Mouse (Mus musculus): Measurements from ENCODE around the gene Tmtc2.

- TF ChIP-seq POLR2A (IDR thresholded peaks at IDR 0.05; ENCODE audit: control insufficient read depth, extremely low read depth, insufficient read depth, low read length, poor library complexity) (no peak), CTCF (IDR thresholded peaks at IDR 0.05; ENCODE audit: borderline replicate concordance, control insufficient read depth, extremely low read depth, insufficient read depth, low read length, poor library complexity) (no peak)
Observed at GRCm38 (mm10) chr10:105612117-105612516, 37.9 kb upstream of the Tmtc2 start.
